Mouse (Mus musculus) neural tube, embryonic 15.5 days (tissue): Measurements from ENCODE around the gene Ttn. TPM values are rescaled to one million over a fixed set of nuclear protein-coding genes. Genes with fewer than 3 reads are reported as not detected.

ENCODE experiments used
- polyA plus RNA-seq: library from polyadenylated mRNA; unstranded; fragments of >200 nt; fragmentation: Nextera tagmentation; extraction: Ambion mirVana; gene quantifications from 2 replicates; pipeline ENCODE4 v1.2.1, GENCODE M21; 2015

Gene Ttn
- polyA plus RNA-seq, 1 experiment from 2014 or later = 14.1 TPM

Other genes starting within 250 kb of the Ttn start
- gene Ccdc141, start 188.1 kb upstream of the Ttn start, polyA plus RNA-seq = 7.1 and 9.6 TPM in 2 replicates